Mouse (Mus musculus) midbrain, embryonic 16.5 days (tissue): ENCODE measurements around the gene Rsph9. TPM values are rescaled to one million over a fixed set of nuclear protein-coding genes. Genes with fewer than 3 reads are reported as not detected.

Experiments
- ATAC-seq: fragments of 200-750 bp; cut with Nextera tagmentation; 2 replicates; pipeline ENCODE4 v1.8.0; 2017; ENCODE audit warnings: moderate TSS enrichment
- H3K27ac ChIP-seq: fragments of 300-500 bp; sonication (generic); 2 replicates; pipeline ENCODE4 v1.5.1; 2014; ENCODE audit warnings: mild to moderate bottlenecking, low read length, mixed read lengths
- H3K27me3 ChIP-seq: fragments of 300-500 bp; sonication (generic); 2 replicates; pipeline ENCODE4 v1.6.1; 2014; ENCODE audit warnings: low read depth, low read length, mixed read lengths; ENCODE audit not compliant: control insufficient read depth, insufficient read depth
- H3K36me3 ChIP-seq: fragments of 300-500 bp; sonication (generic); 2 replicates; pipeline ENCODE4 v1.6.1; 2014; ENCODE audit warnings: mild to moderate bottlenecking, low read length, moderate library complexity, mixed read lengths; ENCODE audit not compliant: control insufficient read depth, insufficient read depth
- H3K4me1 ChIP-seq: fragments of 300-500 bp; sonication (generic); 2 replicates; pipeline ENCODE4 v1.6.1; 2014; ENCODE audit warnings: mild to moderate bottlenecking, low read length, mixed read lengths; ENCODE audit not compliant: control insufficient read depth, insufficient read depth
- H3K4me2 ChIP-seq: fragments of 300-500 bp; sonication (generic); 2 replicates; pipeline ENCODE4 v1.6.1; 2014; ENCODE audit warnings: mild to moderate bottlenecking, low read length, mixed read lengths
- H3K4me3 ChIP-seq: fragments of 300-500 bp; sonication (generic); 2 replicates; pipeline ENCODE4 v1.5.1; 2014; ENCODE audit warnings: low read depth, mild to moderate bottlenecking, low read length, moderate library complexity, mixed read lengths
- H3K9ac ChIP-seq: fragments of 300-500 bp; sonication (generic); 2 replicates; pipeline ENCODE4 v1.6.1; 2014; ENCODE audit warnings: low read depth, low read length, mixed read lengths
- H3K9me3 ChIP-seq: fragments of 300-500 bp; sonication (generic); replicated peaks from 2 replicates; pipeline ENCODE4 v1.6.1; 2014; ENCODE audit warnings: mild to moderate bottlenecking, low read length, mixed read lengths; ENCODE audit not compliant: control insufficient read depth, poor library complexity, severe bottlenecking
- WGBS: fragments of 180-500 bp; shearing (Covaris S2); extraction: QIAGEN DNeasy Blood & Tissue Kit; methylation state at CpG from one replicate; pipeline ENCODE4 v1.1.7; 2014; 5-methylcytosine and 5-hydroxymethylcytosine counted together
- polyA plus RNA-seq: library from polyadenylated mRNA; unstranded; fragments of >200 nt; fragmentation: Nextera tagmentation; extraction: Ambion mirVana; gene quantifications from 2 replicates; pipeline ENCODE4 v1.2.1, GENCODE M21; 2015

Rsph9 gene
- polyA plus RNA-seq, 1 experiment from 2014 or later = 74.5 TPM

- WGBS = 81% methylated on average over 13 of the region's 13 CpGs
- H3K4me2 ChIP-seq = no peak overlapping the region
- no peak for ATAC-seq
- H3K36me3 ChIP-seq = peaks cover 30% of the 10 kb centered on the region
- H3K4me3 ChIP-seq = no peak overlapping the region
- no peaks in the 10 kb centered on the region for H3K27me3 ChIP-seq
- no peak overlapping the region for H3K9ac ChIP-seq
- H3K9me3 ChIP-seq = no peaks in the 10 kb centered on the region
- no peaks in the 10 kb centered on the region for H3K4me1 ChIP-seq
- H3K27ac ChIP-seq = no peak overlapping the region
Measured at GRCm38 (mm10) chr17:46129741-46130498, 14.1 kb downstream of the Rsph9 start.

- no peak for ATAC-seq
- H3K36me3 ChIP-seq = peaks cover 38% of the 10 kb centered on the region
- no peaks in the 10 kb centered on the region for H3K4me1 ChIP-seq
- WGBS = 79% methylated on average over 6 of the region's 6 CpGs
- H3K27me3 ChIP-seq = no peaks in the 10 kb centered on the region
- no peak overlapping the region for H3K4me2 ChIP-seq
- no peaks in the 10 kb centered on the region for H3K9me3 ChIP-seq
- H3K4me3 ChIP-seq = no peak overlapping the region
- H3K27ac ChIP-seq = no peak overlapping the region
- no peak overlapping the region for H3K9ac ChIP-seq
Measured at GRCm38 (mm10) chr17:46127814-46128493, 16.1 kb downstream of the Rsph9 start.

- Histone ChIP-seq H3K36me3 (peaks cover 44% of the 10 kb centered on the region), H3K27me3 (no peaks in the 10 kb centered on the region), H3K4me3 (no peak overlapping the region), H3K9ac (no peak overlapping the region), H3K9me3 (no peaks in the 10 kb centered on the region), H3K27ac (no peak overlapping the region), H3K4me2 (no peak overlapping the region), H3K4me1 (no peaks in the 10 kb centered on the region)
- 91% methylated on average over 6 of the region's 6 CpGs for WGBS
- ATAC-seq = no peak
Measured at GRCm38 (mm10) chr17:46126608-46127007, 17.4 kb downstream of the Rsph9 start.

GRCm38 (mm10) chr17:46123953-46124700 is 19.9 kb downstream of the Rsph9 start:
- H3K36me3 ChIP-seq = peaks cover 37% of the 10 kb centered on the region

GRCm38 (mm10) chr17:46123285-46123684 is 20.7 kb downstream of the Rsph9 start:
- Histone ChIP-seq H3K4me3 (no peak overlapping the region), H3K36me3 (peaks cover 34% of the 10 kb centered on the region), H3K9me3 (no peaks in the 10 kb centered on the region), H3K27ac (no peak overlapping the region), H3K4me1 (no peaks in the 10 kb centered on the region), H3K4me2 (no peak overlapping the region), H3K27me3 (no peaks in the 10 kb centered on the region), H3K9ac (no peak overlapping the region)
- no peak for ATAC-seq
- WGBS = 91% methylated on average over 4 of the region's 4 CpGs

More at GRCm38 (mm10) chr17:46123953-46124700, 19.9 kb downstream of the Rsph9 start:
- Histone ChIP-seq H3K9ac (no peak overlapping the region), H3K4me1 (no peaks in the 10 kb centered on the region), H3K4me3 (no peak overlapping the region), H3K27ac (no peak overlapping the region), H3K4me2 (no peak overlapping the region), H3K9me3 (no peaks in the 10 kb centered on the region), H3K27me3 (no peaks in the 10 kb centered on the region)
- WGBS = 92% methylated on average over 12 of the region's 12 CpGs
- ATAC-seq = no peak

GRCm38 (mm10) chr17:46122791-46123190 is 21.2 kb downstream of the Rsph9 start:
- no peak overlapping the region for H3K9ac ChIP-seq
- H3K4me1 ChIP-seq = no peaks in the 10 kb centered on the region
- no peaks in the 10 kb centered on the region for H3K9me3 ChIP-seq
- 96% methylated on average over 4 of the region's 4 CpGs for WGBS
- peaks cover 35% of the 10 kb centered on the region for H3K36me3 ChIP-seq
- no peak for ATAC-seq
- H3K4me2 ChIP-seq = no peak overlapping the region
- no peak overlapping the region for H3K4me3 ChIP-seq
- H3K27ac ChIP-seq = no peak overlapping the region
- no peaks in the 10 kb centered on the region for H3K27me3 ChIP-seq

- Histone ChIP-seq H3K4me1 (no peaks in the 10 kb centered on the region), H3K4me3 (no peak overlapping the region), H3K9ac (no peak overlapping the region), H3K36me3 (peaks cover 23% of the 10 kb centered on the region), H3K9me3 (no peaks in the 10 kb centered on the region), H3K27me3 (no peaks in the 10 kb centered on the region), H3K4me2 (no peak overlapping the region), H3K27ac (no peak overlapping the region)
- ATAC-seq = no peak
- 95% methylated on average over 10 of the region's 10 CpGs for WGBS
Measured at GRCm38 (mm10) chr17:46119641-46120040, 24.4 kb downstream of the Rsph9 start.

- H3K4me3 ChIP-seq = no peak overlapping the region
- peaks cover 15% of the 10 kb centered on the region for H3K36me3 ChIP-seq
- no peak overlapping the region for H3K9ac ChIP-seq
- H3K4me1 ChIP-seq = no peaks in the 10 kb centered on the region
- H3K9me3 ChIP-seq = no peaks in the 10 kb centered on the region
- H3K27me3 ChIP-seq = no peaks in the 10 kb centered on the region
- no peak for ATAC-seq
- no peak overlapping the region for H3K27ac ChIP-seq
- H3K4me2 ChIP-seq = no peak overlapping the region
- 50% methylated on average over 4 of the region's 4 CpGs for WGBS
Measured at GRCm38 (mm10) chr17:46118423-46118850, 25.6 kb downstream of the Rsph9 start.
